Mouse (Mus musculus) thymus, adult 2 months (tissue): ENCODE results near the gene Chrnd. TPM values are rescaled to one million over a fixed set of nuclear protein-coding genes. Genes with fewer than 3 reads are reported as not detected.

Source experiments
- DNase-seq: peaks from one replicate; pipeline ENCODE4 v3.0.0; 2021
- H3K27ac ChIP-seq: fragments of 200-500 bp; 2 replicates; pipeline ENCODE4 v1.5.1; 2012; ENCODE audit warnings: low read length, control low read depth; ENCODE audit not compliant: control insufficient read depth, insufficient read depth
- H3K27me3 ChIP-seq: fragments of 200-500 bp; 2 replicates; pipeline ENCODE4 v1.6.1; 2012; ENCODE audit warnings: mild to moderate bottlenecking, low read length, moderate library complexity, mixed read lengths; ENCODE audit not compliant: control insufficient read depth, insufficient read depth
- H3K36me3 ChIP-seq: fragments of 200-500 bp; 2 replicates; pipeline ENCODE4 v1.6.1; 2012; ENCODE audit warnings: mild to moderate bottlenecking, low read length, moderate library complexity; ENCODE audit not compliant: control insufficient read depth, insufficient read depth
- H3K4me1 ChIP-seq: fragments of 200-500 bp; replicated peaks from 2 replicates; pipeline ENCODE4 v1.6.1; 2012; ENCODE audit warnings: low read length; ENCODE audit not compliant: control insufficient read depth, insufficient read depth
- H3K4me3 ChIP-seq: fragments of 200-500 bp; 2 replicates; pipeline ENCODE4 v1.5.1; 2012; ENCODE audit warnings: mild to moderate bottlenecking, low read length, control low read depth, moderate library complexity; ENCODE audit not compliant: control insufficient read depth, insufficient read depth
- CTCF ChIP-seq: fragments of 200-500 bp; IDR thresholded peaks from 2 replicates; pipeline ENCODE4 v1.5.1; 2012; ENCODE audit warnings: mild to moderate bottlenecking, control low read depth, low read length, moderate library complexity, borderline replicate concordance; ENCODE audit not compliant: control insufficient read depth, poor library complexity, insufficient read depth; ENCODE audit errors: extremely low read depth
- POLR2A ChIP-seq: fragments of 200-500 bp; IDR thresholded peaks from 2 replicates; pipeline ENCODE4 v1.6.1; 2012; ENCODE audit warnings: mild to moderate bottlenecking, low read length, control low read depth, moderate library complexity; ENCODE audit not compliant: control insufficient read depth, poor library complexity, insufficient read depth; ENCODE audit errors: extremely low read depth
- WGBS: fragments of 180-500 bp; shearing (Covaris S2); methylation state at CpG from one replicate; pipeline ENCODE4 v1.1.7; 2018; 5-methylcytosine and 5-hydroxymethylcytosine counted together
- polyA plus RNA-seq: library from polyadenylated mRNA; depleted of rRNA; stranded (reverse); fragments of >200 nt; gene quantifications from 2 replicates; pipeline ENCODE4 v1.2.3, GENCODE M21; 2012

The Chrnd gene
- polyA plus RNA-seq, 1 experiment, result 0.09 TPM

DNA sequence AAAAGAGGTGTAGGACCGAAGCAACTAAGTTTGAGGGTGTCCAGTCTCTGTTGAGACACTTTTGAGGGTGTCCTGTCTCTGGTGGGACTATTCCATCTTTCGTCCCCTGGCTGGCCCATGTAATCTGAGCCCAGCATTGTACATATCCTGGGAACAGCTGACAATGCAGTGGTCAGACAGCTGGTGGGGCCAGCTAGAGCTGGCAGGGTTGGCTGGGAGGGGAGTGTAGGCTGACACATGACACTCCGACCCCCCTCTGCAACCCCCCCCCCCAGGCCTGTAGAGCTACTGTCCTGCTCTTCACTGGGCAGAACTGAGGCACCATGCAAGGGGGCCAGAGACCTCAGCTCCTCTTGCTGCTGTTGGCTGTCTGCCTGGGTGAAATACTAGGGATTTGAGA lies 15.1 kb downstream of the Chrnd start:
- WGBS, result 68% methylated on average over 3 of the region's 3 CpGs
- no peaks in the 10 kb centered on the region for H3K36me3 ChIP-seq
- H3K27me3 ChIP-seq, result no peaks in the 10 kb centered on the region
- no peaks in the 10 kb centered on the region for H3K4me1 ChIP-seq
- H3K4me3 ChIP-seq, result no peak overlapping the region
- no peak overlapping the region for H3K27ac ChIP-seq
- DNase-seq, result no peak
- TF ChIP-seq CTCF, result no peak
- TF ChIP-seq POLR2A, result no peak

DNA sequence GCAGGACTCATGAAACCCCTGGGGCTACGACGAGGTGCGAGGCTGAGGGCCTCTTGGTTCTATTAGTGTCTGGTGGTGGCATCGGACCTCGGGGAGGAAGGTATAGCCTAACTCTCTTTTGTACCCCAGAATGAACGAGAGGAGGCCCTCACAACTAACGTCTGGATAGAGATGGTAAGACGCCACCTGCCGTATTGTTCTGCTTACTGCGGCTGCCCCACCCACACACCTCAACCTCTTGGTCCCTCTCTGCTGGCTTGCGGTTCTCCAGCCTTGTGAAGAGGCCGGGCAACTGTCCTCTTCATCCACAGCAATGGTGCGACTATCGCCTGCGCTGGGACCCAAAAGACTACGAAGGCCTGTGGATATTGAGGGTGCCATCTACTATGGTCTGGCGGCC lies 15.9 kb downstream of the Chrnd start:
- 20% methylated on average over 17 of the region's 17 CpGs for WGBS
- TF ChIP-seq POLR2A (no peak), CTCF (no peak)
- Histone ChIP-seq H3K27me3 (no peaks in the 10 kb centered on the region), H3K4me3 (no peak overlapping the region), H3K4me1 (no peaks in the 10 kb centered on the region), H3K27ac (no peak overlapping the region), H3K36me3 (no peaks in the 10 kb centered on the region)
- peak; percentile 15 for DNase-seq

- Histone ChIP-seq H3K4me3 (no peak overlapping the region), H3K27ac (no peak overlapping the region), H3K4me1 (peaks cover 11% of the 10 kb centered on the region; the same call in 1 of the 2 replicates), H3K36me3 (no peaks in the 10 kb centered on the region), H3K27me3 (no peaks in the 10 kb centered on the region)
- no peak for DNase-seq
- WGBS, result 86% methylated on average over 4 of the region's 4 CpGs
- TF ChIP-seq CTCF (no peak), POLR2A (no peak)
Observed at GRCm38 (mm10) chr1:87211431-87211830, 21.0 kb downstream of the Chrnd start.

GRCm38 (mm10) chr1:87213735-87214704 lies 23.6 kb downstream of the Chrnd start, which contains the start of gene Eif4e2:
Eif4e2 (plus strand) TSS chr1:87213914.
- TF ChIP-seq POLR2A (peak; percentile 60; the same call in 1 of the 2 replicates), CTCF (0 out of 2 replicates have a peak, but pooled peaks have one; percentile 26)
- DNase-seq, result peak; percentile 91
- under 1% methylated on average over 99 of the region's 99 CpGs for WGBS

DNA sequence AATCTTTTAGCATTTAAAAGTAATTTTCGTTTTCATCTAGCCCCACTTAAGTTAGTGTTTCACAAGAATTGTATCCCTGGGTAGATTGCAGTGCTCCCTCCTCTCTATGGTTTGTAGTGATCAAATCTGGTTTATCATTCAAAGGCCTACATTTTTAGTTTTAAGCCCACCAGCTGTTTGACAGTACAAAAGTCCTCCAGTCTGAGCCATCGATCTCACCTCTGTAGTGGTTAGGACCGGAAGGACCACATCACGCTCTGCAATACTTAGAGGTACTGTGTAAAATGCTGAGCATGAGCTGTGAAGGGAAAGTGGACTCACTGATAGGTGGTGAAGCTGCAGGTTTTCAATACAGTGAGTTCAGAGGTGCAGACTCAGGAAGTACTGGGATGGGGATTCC lies 24.3 kb downstream of the Chrnd start:
- TF ChIP-seq POLR2A, result no peak
- TF ChIP-seq CTCF, result no peak
- peak; percentile 15 for DNase-seq
- peaks cover 11% of the 10 kb centered on the region; the same call in 1 of the 2 replicates for H3K4me1 ChIP-seq
- H3K27ac ChIP-seq, result no peak overlapping the region
- peaks cover 8% of the 10 kb centered on the region for H3K36me3 ChIP-seq
- 2% methylated on average over 4 of the region's 4 CpGs for WGBS
- H3K4me3 ChIP-seq, result peak overlapping the region; percentile 75
- H3K27me3 ChIP-seq, result no peaks in the 10 kb centered on the region

More at GRCm38 (mm10) chr1:87213735-87214704, 23.6 kb downstream of the Chrnd start, which contains the start of gene Eif4e2:
- H3K4me1 ChIP-seq, result peaks cover 11% of the 10 kb centered on the region; the same call in 1 of the 2 replicates
- peaks cover under 1% of the 10 kb centered on the region for H3K36me3 ChIP-seq
- peak within 1 kb of the TSS; percentile 75 for H3K4me3 ChIP-seq
- H3K27ac ChIP-seq, result peak within 1 kb of the TSS; percentile 67
- no peaks in the 10 kb centered on the region for H3K27me3 ChIP-seq

DNA sequence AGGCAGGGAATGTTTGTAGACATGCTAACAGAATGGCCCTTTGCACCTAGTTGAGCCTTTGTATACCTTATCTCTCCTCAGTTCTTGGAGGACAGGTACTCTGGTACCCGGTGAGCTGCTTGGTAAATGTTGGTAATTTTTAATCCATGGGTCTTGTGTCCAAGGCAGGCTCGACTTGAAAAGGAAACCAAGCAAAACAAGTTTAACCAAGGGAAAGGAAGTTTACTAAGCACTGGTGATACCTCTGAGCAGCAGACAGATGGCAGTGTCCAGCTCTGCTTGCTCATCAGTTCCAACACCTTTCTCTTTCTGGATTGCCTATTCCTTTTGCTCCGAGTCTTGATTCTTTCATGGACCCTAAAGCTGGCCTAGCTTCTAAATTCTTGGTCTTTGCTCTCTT lies 27.5 kb downstream of the Chrnd start:
- TF ChIP-seq CTCF (no peak), POLR2A (no peak)
- H3K4me3 ChIP-seq, result no peak overlapping the region
- no peak for DNase-seq
- H3K4me1 ChIP-seq, result peaks cover 9% of the 10 kb centered on the region; the same call in 1 of the 2 replicates
- no peaks in the 10 kb centered on the region for H3K27me3 ChIP-seq
- H3K27ac ChIP-seq, result no peak overlapping the region
- peaks cover 39% of the 10 kb centered on the region for H3K36me3 ChIP-seq
- 59% methylated on average over 3 of the region's 3 CpGs for WGBS
